Mouse (Mus musculus) liver, adult 2 months (tissue): ENCODE measurements around the gene Tbc1d30. TPM values are rescaled to one million over a fixed set of nuclear protein-coding genes. Genes with fewer than 3 reads are reported as not detected.

Experiments used
- DNase-seq: peaks from one replicate; pipeline ENCODE4 v3.0.0-alpha.2; 2011; ENCODE audit warnings: low read depth, low spot score; ENCODE audit errors: extremely low read depth
- H3K27ac ChIP-seq: fragments of 200-500 bp; replicated peaks from 2 replicates; pipeline ENCODE4 v1.5.1; 2012; ENCODE audit warnings: low read depth, mild to moderate bottlenecking, control low read depth, inconsistent platforms, low read length; ENCODE audit not compliant: insufficient read depth
- H3K27me3 ChIP-seq: fragments of 200-500 bp; 2 replicates; pipeline ENCODE4 v1.6.1; 2012; ENCODE audit warnings: mild to moderate bottlenecking, moderate library complexity, low read length, inconsistent platforms; ENCODE audit not compliant: control insufficient read depth, insufficient read depth
- H3K36me3 ChIP-seq: fragments of 200-500 bp; 2 replicates; pipeline ENCODE4 v1.6.1; 2012; ENCODE audit warnings: low read length, inconsistent platforms; ENCODE audit not compliant: control insufficient read depth, insufficient read depth
- H3K4me1 ChIP-seq: fragments of 200-500 bp; 2 replicates; pipeline ENCODE4 v1.6.1; 2011; ENCODE audit warnings: low read length; ENCODE audit not compliant: control insufficient read depth, insufficient read depth
- H3K4me3 ChIP-seq: fragments of 200-500 bp; 2 replicates; pipeline ENCODE4 v1.5.1; 2011; ENCODE audit warnings: low read depth, mild to moderate bottlenecking, control low read depth, low read length, moderate library complexity; ENCODE audit not compliant: insufficient read depth
- H3K79me2 ChIP-seq: fragments of 200-500 bp; 2 replicates; pipeline ENCODE4 v1.6.1; 2012; ENCODE audit warnings: inconsistent platforms, mild to moderate bottlenecking, low read length, moderate library complexity; ENCODE audit not compliant: control insufficient read depth, insufficient read depth
- H3K9ac ChIP-seq: fragments of 200-500 bp; 2 replicates; pipeline ENCODE4 v1.6.1; 2012; ENCODE audit warnings: low read depth, mild to moderate bottlenecking, control low read depth, inconsistent platforms, low read length
- CTCF ChIP-seq: fragments of 200-500 bp; IDR thresholded peaks from 2 replicates; pipeline ENCODE4 v1.5.1; 2011; ENCODE audit warnings: low read depth, low read length, control low read depth
- POLR2A ChIP-seq: fragments of 200-500 bp; IDR thresholded peaks from 2 replicates; pipeline ENCODE4 v1.6.1; 2011; ENCODE audit warnings: low read length, control low read depth; ENCODE audit not compliant: insufficient read depth; ENCODE audit errors: extremely low read depth
- WGBS: fragments of 180-500 bp; shearing (Covaris S2); methylation state at CpG from one replicate; pipeline ENCODE4 v1.1.7; 2018; 5-methylcytosine and 5-hydroxymethylcytosine counted together
- polyA plus RNA-seq: library from polyadenylated mRNA; depleted of rRNA; stranded (reverse); fragments of >200 nt; gene quantifications from 2 replicates; pipeline ENCODE4 v1.2.3, GENCODE M21; 2012
- total RNA-seq: library from RNA; depleted of rRNA; stranded (reverse); fragments of >200 nt; gene quantifications from 2 replicates; pipeline ENCODE4 v1.2.3, GENCODE M21; 2014

The Tbc1d30 gene
- total and polyA plus RNA-seq, 2 experiments: 2.6 to 8.4 TPM

GRCm38 (mm10) chr10:121264204-121264575, 86.9 kb downstream of the Tbc1d30 start:
- Histone ChIP-seq H3K27me3 (no peaks in the 10 kb centered on the region), H3K9ac (no peak overlapping the region), H3K79me2 (no peaks in the 10 kb centered on the region), H3K36me3 (peaks cover 18% of the 10 kb centered on the region), H3K27ac (no peak overlapping the region), H3K4me1 (no peaks in the 10 kb centered on the region), H3K4me3 (no peak overlapping the region)
- 71% methylated on average over 7 of the region's 7 CpGs for WGBS
- DNase-seq: no peak
- TF ChIP-seq CTCF: no peak
- TF ChIP-seq POLR2A: no peak

GRCm38 (mm10) chr10:121263520-121264203, 87.4 kb downstream of the Tbc1d30 start:
- Histone ChIP-seq H3K27me3 (no peaks in the 10 kb centered on the region), H3K36me3 (peaks cover 18% of the 10 kb centered on the region), H3K27ac (no peak overlapping the region), H3K4me1 (no peaks in the 10 kb centered on the region), H3K4me3 (no peak overlapping the region), H3K79me2 (no peaks in the 10 kb centered on the region), H3K9ac (no peak overlapping the region)
- TF ChIP-seq POLR2A: no peak
- TF ChIP-seq CTCF: no peak
- no peak for DNase-seq
- 74% methylated on average over 21 of the region's 21 CpGs for WGBS

GRCm38 (mm10) chr10:121262206-121262605, 88.9 kb downstream of the Tbc1d30 start:
- Histone ChIP-seq H3K79me2 (no peaks in the 10 kb centered on the region), H3K9ac (no peak overlapping the region), H3K27ac (no peak overlapping the region), H3K4me3 (no peak overlapping the region), H3K27me3 (no peaks in the 10 kb centered on the region), H3K36me3 (peaks cover 14% of the 10 kb centered on the region), H3K4me1 (no peaks in the 10 kb centered on the region)
- TF ChIP-seq POLR2A (no peak), CTCF (no peak)
- WGBS: 88% methylated on average over 8 of the region's 8 CpGs
- no peak for DNase-seq

GRCm38 (mm10) chr10:121261036-121261592, 90.0 kb downstream of the Tbc1d30 start:
- WGBS: 91% methylated on average over 6 of the region's 6 CpGs
- peaks cover 8% of the 10 kb centered on the region for H3K36me3 ChIP-seq
- no peaks in the 10 kb centered on the region for H3K27me3 ChIP-seq

GRCm38 (mm10) chr10:121256115-121256825, 94.8 kb downstream of the Tbc1d30 start:
- H3K4me3 ChIP-seq: no peak overlapping the region
- no peaks in the 10 kb centered on the region for H3K27me3 ChIP-seq
- peak; percentile 12 for DNase-seq
- no peak for TF ChIP-seq POLR2A
- TF ChIP-seq CTCF: peak; percentile 96
- no peak overlapping the region for H3K27ac ChIP-seq
- WGBS: 25% methylated on average over 17 of the region's 17 CpGs
- H3K79me2 ChIP-seq: no peaks in the 10 kb centered on the region
- H3K4me1 ChIP-seq: no peaks in the 10 kb centered on the region
- H3K36me3 ChIP-seq: no peaks in the 10 kb centered on the region
- H3K9ac ChIP-seq: no peak overlapping the region

More at GRCm38 (mm10) chr10:121261036-121261592, 90.0 kb downstream of the Tbc1d30 start:
- H3K4me1 ChIP-seq: no peaks in the 10 kb centered on the region
- no peak overlapping the region for H3K9ac ChIP-seq
- no peak for DNase-seq
- H3K4me3 ChIP-seq: no peak overlapping the region
- H3K79me2 ChIP-seq: no peaks in the 10 kb centered on the region
- no peak for TF ChIP-seq CTCF
- TF ChIP-seq POLR2A: no peak
- no peak overlapping the region for H3K27ac ChIP-seq
